Mouse (Mus musculus) liver, adult 2 months (tissue): ENCODE measurements around the gene Bcl9l. TPM values are rescaled to one million over a fixed set of nuclear protein-coding genes. Genes with fewer than 3 reads are reported as not detected.
A peak's percentile ranks its signal among the peaks of the same experiment; 100 is the strongest.

Experiments used
- DNase-seq: peaks from one replicate; pipeline ENCODE4 v3.0.0-alpha.2; 2011; ENCODE audit warnings: low read depth, low spot score; ENCODE audit errors: extremely low read depth
- H3K27ac ChIP-seq: fragments of 200-500 bp; replicated peaks from 2 replicates; pipeline ENCODE4 v1.5.1; 2012; ENCODE audit warnings: low read depth, mild to moderate bottlenecking, control low read depth, inconsistent platforms, low read length; ENCODE audit not compliant: insufficient read depth
- H3K27me3 ChIP-seq: fragments of 200-500 bp; 2 replicates; pipeline ENCODE4 v1.6.1; 2012; ENCODE audit warnings: mild to moderate bottlenecking, moderate library complexity, low read length, inconsistent platforms; ENCODE audit not compliant: control insufficient read depth, insufficient read depth
- H3K36me3 ChIP-seq: fragments of 200-500 bp; 2 replicates; pipeline ENCODE4 v1.6.1; 2012; ENCODE audit warnings: low read length, inconsistent platforms; ENCODE audit not compliant: control insufficient read depth, insufficient read depth
- H3K4me1 ChIP-seq: fragments of 200-500 bp; 2 replicates; pipeline ENCODE4 v1.6.1; 2011; ENCODE audit warnings: low read length; ENCODE audit not compliant: control insufficient read depth, insufficient read depth
- H3K4me3 ChIP-seq: fragments of 200-500 bp; 2 replicates; pipeline ENCODE4 v1.5.1; 2011; ENCODE audit warnings: low read depth, mild to moderate bottlenecking, control low read depth, low read length, moderate library complexity; ENCODE audit not compliant: insufficient read depth
- H3K79me2 ChIP-seq: fragments of 200-500 bp; 2 replicates; pipeline ENCODE4 v1.6.1; 2012; ENCODE audit warnings: inconsistent platforms, mild to moderate bottlenecking, low read length, moderate library complexity; ENCODE audit not compliant: control insufficient read depth, insufficient read depth
- H3K9ac ChIP-seq: fragments of 200-500 bp; 2 replicates; pipeline ENCODE4 v1.6.1; 2012; ENCODE audit warnings: low read depth, mild to moderate bottlenecking, control low read depth, inconsistent platforms, low read length
- CTCF ChIP-seq: fragments of 200-500 bp; IDR thresholded peaks from 2 replicates; pipeline ENCODE4 v1.5.1; 2011; ENCODE audit warnings: low read depth, low read length, control low read depth
- POLR2A ChIP-seq: fragments of 200-500 bp; IDR thresholded peaks from 2 replicates; pipeline ENCODE4 v1.6.1; 2011; ENCODE audit warnings: low read length, control low read depth; ENCODE audit not compliant: insufficient read depth; ENCODE audit errors: extremely low read depth
- WGBS: fragments of 180-500 bp; shearing (Covaris S2); methylation state at CpG from one replicate; pipeline ENCODE4 v1.1.7; 2018; 5-methylcytosine and 5-hydroxymethylcytosine counted together
- polyA plus RNA-seq: library from polyadenylated mRNA; depleted of rRNA; stranded (reverse); fragments of >200 nt; gene quantifications from 2 replicates; pipeline ENCODE4 v1.2.3, GENCODE M21; 2012
- total RNA-seq: library from RNA; depleted of rRNA; stranded (reverse); fragments of >200 nt; gene quantifications from 2 replicates; pipeline ENCODE4 v1.2.3, GENCODE M21; 2014

The Bcl9l gene
- total and polyA plus RNA-seq, 2 experiments = 5.4 to 27.9 TPM

DNA sequence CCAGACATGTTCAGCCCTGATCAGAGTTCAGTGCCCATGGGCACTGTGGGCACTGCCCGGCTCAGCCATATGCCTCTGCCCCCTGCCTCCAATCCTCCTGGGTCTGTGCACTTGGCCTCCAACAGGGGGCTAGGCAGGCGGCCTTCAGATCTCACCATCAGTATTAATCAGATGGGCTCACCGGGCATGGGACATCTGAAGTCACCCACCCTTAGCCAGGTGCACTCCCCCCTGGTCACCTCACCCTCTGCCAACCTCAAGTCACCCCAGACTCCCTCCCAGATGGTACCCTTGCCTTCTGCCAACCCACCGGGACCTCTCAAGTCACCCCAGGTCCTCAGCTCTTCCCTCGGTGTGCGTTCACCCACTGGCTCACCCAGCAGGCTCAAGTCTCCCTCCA is 24.7 kb downstream of the Bcl9l start:
- WGBS = 91% methylated on average over 6 of the region's 6 CpGs
- peaks cover 19% of the 10 kb centered on the region for H3K4me1 ChIP-seq

DNA sequence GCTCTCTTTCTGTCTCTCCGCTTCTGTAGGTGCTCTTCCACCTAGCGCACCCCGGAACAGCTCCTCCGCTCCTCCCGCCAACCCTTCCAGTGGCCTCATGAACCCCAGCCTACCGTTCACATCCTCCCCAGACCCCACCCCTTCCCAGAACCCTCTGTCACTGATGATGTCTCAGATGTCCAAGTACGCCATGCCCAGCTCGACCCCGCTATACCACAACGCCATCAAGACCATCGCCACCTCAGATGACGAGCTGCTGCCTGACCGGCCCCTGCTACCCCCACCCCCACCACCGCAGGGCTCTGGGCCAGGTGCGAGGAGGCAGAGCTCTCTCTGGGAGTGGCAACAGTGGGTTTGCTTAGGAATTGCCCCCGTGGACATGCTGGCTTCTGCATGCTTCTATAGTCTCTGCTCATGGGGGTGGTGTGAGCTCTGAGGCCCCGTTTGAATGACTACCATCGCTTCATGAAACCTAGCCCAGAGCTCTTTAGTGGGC is 25.5 kb downstream of the Bcl9l start:
- Histone ChIP-seq H3K27ac (no peak overlapping the region), H3K36me3 (peaks cover 4% of the 10 kb centered on the region; the same call in 1 of the 2 replicates), H3K4me1 (peaks cover 22% of the 10 kb centered on the region), H3K27me3 (no peaks in the 10 kb centered on the region), H3K9ac (no peak overlapping the region), H3K79me2 (no peaks in the 10 kb centered on the region), H3K4me3 (no peak overlapping the region)
- WGBS = 81% methylated on average over 18 of the region's 18 CpGs
- no peak for TF ChIP-seq CTCF
- TF ChIP-seq POLR2A = no peak
- DNase-seq = no peak

More for the DNA sequence above, 24.7 kb downstream of the Bcl9l start:
- no peaks in the 10 kb centered on the region for H3K27me3 ChIP-seq
- no peak overlapping the region for H3K9ac ChIP-seq
- no peak overlapping the region for H3K4me3 ChIP-seq
- no peak overlapping the region for H3K27ac ChIP-seq
- no peaks in the 10 kb centered on the region; the same call in 1 of the 2 replicates for H3K79me2 ChIP-seq
- no peak for TF ChIP-seq CTCF
- TF ChIP-seq POLR2A = no peak
- H3K36me3 ChIP-seq = peaks cover 11% of the 10 kb centered on the region
- DNase-seq = no peak

DNA sequence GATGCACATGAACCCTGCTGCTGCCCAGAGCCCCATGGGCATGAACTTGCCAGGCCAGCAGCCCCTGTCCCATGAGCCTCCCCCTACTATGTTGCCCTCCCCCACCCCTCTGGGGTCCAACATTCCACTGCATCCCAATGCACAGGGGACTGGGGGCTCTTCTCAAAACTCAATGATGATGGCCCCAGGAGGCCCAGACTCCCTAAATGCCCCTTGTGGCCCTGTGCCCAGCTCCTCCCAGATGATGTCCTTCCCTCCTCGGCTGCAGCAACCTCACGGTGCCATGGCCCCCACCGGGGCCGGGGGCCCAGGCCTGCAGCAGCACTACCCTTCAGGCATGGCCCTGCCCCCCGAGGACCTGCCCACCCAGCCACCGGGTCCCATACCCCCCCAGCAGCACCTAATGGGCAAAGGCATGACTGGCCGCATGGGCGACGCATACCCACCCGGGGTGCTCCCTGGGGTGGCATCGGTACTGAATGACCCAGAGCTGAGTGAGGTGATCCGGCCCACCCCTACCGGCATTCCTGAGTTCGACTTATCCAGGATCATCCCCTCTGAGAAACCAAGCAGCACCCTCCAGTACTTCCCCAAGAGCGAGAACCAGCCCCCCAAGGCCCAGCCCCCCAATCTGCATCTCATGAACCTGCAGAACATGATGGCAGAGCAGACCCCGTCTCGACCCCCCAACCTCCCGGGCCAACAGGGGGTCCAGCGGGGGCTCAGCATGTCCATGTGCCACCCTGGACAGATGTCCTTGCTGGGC is 26.3 kb downstream of the Bcl9l start:
- H3K4me3 ChIP-seq = no peak overlapping the region
- H3K27me3 ChIP-seq = no peaks in the 10 kb centered on the region
- peak overlapping the region; percentile 70; the same call in 1 of the 2 replicates for H3K9ac ChIP-seq
- peaks cover 22% of the 10 kb centered on the region for H3K4me1 ChIP-seq
- no peak overlapping the region for H3K27ac ChIP-seq
- DNase-seq = no peak
- 84% methylated on average over 19 of the region's 19 CpGs for WGBS
- TF ChIP-seq POLR2A (no peak), CTCF (no peak)
- H3K36me3 ChIP-seq = no peaks in the 10 kb centered on the region; the same call in 1 of the 2 replicates
- no peaks in the 10 kb centered on the region for H3K79me2 ChIP-seq

- peak overlapping the region; percentile 70 for H3K9ac ChIP-seq
- peak; percentile 68 for DNase-seq
- H3K79me2 ChIP-seq = no peaks in the 10 kb centered on the region
- H3K27ac ChIP-seq = peak overlapping the region; percentile 56
- TF ChIP-seq CTCF = peak; percentile 63
- no peak for TF ChIP-seq POLR2A
- no peaks in the 10 kb centered on the region for H3K27me3 ChIP-seq
- H3K36me3 ChIP-seq = no peaks in the 10 kb centered on the region; the same call in 1 of the 2 replicates
- H3K4me1 ChIP-seq = peaks cover 22% of the 10 kb centered on the region
- H3K4me3 ChIP-seq = peak overlapping the region; percentile 55
- 5% methylated on average over 27 of the region's 27 CpGs for WGBS
These were observed 27.1 kb downstream of the Bcl9l start for GRCm38 (mm10) chr9:44509487-44510354.

- Histone ChIP-seq H3K4me1 (peaks cover 24% of the 10 kb centered on the region), H3K4me3 (peak overlapping the region; percentile 55; the same call in 1 of the 2 replicates), H3K9ac (peak overlapping the region; percentile 5; the same call in 1 of the 2 replicates), H3K36me3 (no peaks in the 10 kb centered on the region; the same call in 1 of the 2 replicates), H3K27me3 (no peaks in the 10 kb centered on the region), H3K27ac (no peak overlapping the region), H3K79me2 (no peaks in the 10 kb centered on the region)
- TF ChIP-seq CTCF (no peak), POLR2A (no peak)
- WGBS = 38% methylated on average over 9 of the region's 9 CpGs
- no peak for DNase-seq
These were observed 27.8 kb downstream of the Bcl9l start for GRCm38 (mm10) chr9:44510355-44510871.
